Mouse (Mus musculus) bone marrow macrophage, adult 2 months (primary cell): ENCODE data around the gene Sv2c. TPM values are rescaled to one million over a fixed set of nuclear protein-coding genes. Genes with fewer than 3 reads are reported as not detected.

Source experiments
- H3K27ac ChIP-seq: 2 replicates; pipeline ENCODE4 v1.5.1; 2012; ENCODE audit warnings: low read depth, low read length; ENCODE audit not compliant: insufficient read depth
- H3K4me1 ChIP-seq: 2 replicates; pipeline ENCODE4 v1.6.1; 2012; ENCODE audit warnings: low read length; ENCODE audit not compliant: control insufficient read depth, insufficient read depth
- H3K4me3 ChIP-seq: 2 replicates; pipeline ENCODE4 v1.5.1; 2012; ENCODE audit warnings: mild to moderate bottlenecking, low read length, moderate library complexity; ENCODE audit not compliant: insufficient read depth
- CTCF ChIP-seq: IDR thresholded peaks from 2 replicates; pipeline ENCODE4 v1.5.1; 2012; ENCODE audit warnings: low read depth, mild to moderate bottlenecking, low read length, moderate library complexity
- POLR2A ChIP-seq: IDR thresholded peaks from 2 replicates; pipeline ENCODE4 v1.6.1; 2012; ENCODE audit warnings: mild to moderate bottlenecking, low read depth, low read length, borderline replicate concordance
- polyA plus RNA-seq: library from polyadenylated mRNA; stranded (reverse); fragments of >200 nt; gene quantifications from 2 replicates; pipeline ENCODE4 v1.2.4, GENCODE M21; 2012; ENCODE audit not compliant: missing spikeins, insufficient read depth, insufficient read length

Sv2c gene
- polyA plus RNA-seq, 1 experiment, result not detected

DNA sequence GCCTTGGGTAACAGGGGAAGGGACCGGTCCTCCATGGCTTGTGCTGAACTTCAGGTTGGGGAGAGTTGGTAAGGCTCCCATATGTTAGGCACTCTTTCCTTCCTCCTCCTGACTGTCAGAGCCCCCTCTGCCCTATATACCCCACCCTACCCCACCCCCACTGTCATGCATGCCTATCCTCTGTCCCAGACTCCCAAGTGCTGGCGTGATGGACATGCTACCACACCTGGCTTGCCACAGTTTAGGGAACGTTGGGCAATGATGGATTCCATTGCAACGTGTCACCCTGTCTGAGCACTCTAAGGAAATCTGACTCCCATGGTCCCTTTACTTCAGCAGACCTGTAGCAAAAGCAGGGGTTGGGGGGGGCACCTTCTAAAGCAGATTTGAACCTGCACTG is 183.6 kb downstream of the Sv2c start:
- Histone ChIP-seq H3K4me3 (no peak overlapping the region), H3K27ac (0 out of 2 replicates have a peak overlapping the region, but pooled peaks have one; percentile 38), H3K4me1 (peaks cover 17% of the 10 kb centered on the region)
- TF ChIP-seq POLR2A, result no peak
- no peak for TF ChIP-seq CTCF

DNA sequence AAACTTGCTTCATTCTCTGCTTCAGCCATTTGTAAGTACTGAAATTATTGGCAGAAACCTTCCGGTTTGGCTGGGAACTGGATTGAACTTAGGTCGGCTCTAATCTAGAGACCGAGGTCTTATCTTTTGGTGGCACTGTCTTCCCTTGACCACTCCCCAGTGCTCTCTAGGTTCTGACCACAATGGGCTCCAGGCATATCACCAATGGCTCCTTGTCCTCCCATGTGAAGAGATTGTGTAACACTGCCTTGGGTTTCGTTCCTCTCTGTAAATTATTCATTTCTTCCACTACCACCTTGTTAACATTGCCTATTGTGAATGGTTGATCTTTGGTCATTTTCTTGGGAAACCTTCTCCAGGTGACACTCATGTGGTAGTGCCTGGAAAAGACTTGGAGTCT is 184.0 kb downstream of the Sv2c start:
- peaks cover 20% of the 10 kb centered on the region for H3K4me1 ChIP-seq
- no peak overlapping the region for H3K27ac ChIP-seq
- TF ChIP-seq POLR2A, result no peak
- no peak for TF ChIP-seq CTCF
- H3K4me3 ChIP-seq, result no peak overlapping the region

DNA sequence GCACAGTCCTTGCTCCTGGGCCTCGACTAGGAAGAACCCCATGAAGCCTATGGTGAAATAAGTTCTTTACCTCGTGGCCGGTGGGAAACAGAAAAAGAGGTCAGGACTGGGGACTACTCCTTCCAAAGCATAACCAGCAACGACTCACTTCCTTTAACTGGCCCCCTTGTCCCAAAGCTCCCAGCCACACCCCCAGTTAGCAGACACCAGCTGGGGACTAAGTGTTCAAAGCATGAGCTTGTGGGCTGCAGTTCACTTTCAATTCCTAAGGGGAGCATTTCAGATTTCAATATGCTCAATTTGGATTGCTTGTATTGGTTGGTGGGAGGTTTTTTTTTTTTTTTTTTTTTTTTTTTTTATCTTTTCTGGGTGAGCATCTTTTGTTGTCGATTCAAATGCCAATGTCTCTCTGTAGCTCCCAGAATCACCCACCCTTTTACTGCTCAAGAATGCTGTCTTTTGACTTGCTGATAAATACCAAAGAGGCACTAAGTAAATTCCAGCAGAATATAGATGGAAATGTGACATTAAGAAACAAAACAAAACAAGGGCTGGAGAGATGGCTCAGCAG is 186.4 kb downstream of the Sv2c start:
- Histone ChIP-seq H3K27ac (no peak overlapping the region), H3K4me1 (peaks cover 35% of the 10 kb centered on the region), H3K4me3 (no peak overlapping the region)
- TF ChIP-seq CTCF (no peak), POLR2A (no peak)

DNA sequence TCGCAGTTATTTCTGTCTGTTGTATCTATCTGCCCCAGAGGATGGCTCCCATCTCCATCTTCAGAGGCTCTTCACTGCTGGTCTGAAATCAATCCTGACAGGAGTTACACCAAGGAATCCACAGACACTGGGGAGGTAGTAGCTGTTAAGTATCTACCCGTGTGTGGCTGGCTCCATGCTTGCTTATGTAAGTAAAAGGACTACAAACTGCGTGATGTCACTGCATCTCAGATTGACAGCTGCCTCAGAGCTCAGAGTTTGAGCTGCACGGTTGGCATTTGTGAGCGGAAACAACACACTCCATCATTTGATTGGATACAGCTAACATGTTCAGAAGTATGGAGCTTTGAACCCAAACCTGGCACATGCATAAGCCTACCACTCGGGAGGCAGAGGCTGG is 187.8 kb downstream of the Sv2c start:
- H3K4me3 ChIP-seq, result no peak overlapping the region
- TF ChIP-seq CTCF (no peak), POLR2A (no peak)
- H3K4me1 ChIP-seq, result peaks cover 24% of the 10 kb centered on the region
- H3K27ac ChIP-seq, result no peak overlapping the region

DNA sequence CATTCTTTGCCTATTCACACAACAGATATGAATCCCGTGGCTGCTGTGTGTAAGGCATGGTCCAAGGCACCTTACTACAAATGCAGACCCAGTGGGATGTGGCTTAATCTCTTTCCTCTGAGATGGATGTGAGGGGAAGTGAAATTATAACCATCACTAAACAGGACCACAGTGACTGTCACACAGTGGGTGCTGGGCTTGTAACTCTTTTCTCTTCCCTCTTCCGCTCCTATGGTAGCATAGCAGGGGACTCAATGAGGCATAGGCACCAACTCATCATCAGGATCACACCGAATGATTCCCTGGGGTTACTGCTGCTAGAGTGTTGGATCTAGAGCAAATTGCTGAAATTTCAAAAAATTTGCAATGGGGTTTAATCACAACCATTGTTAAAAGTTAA is 188.5 kb downstream of the Sv2c start:
- no peak overlapping the region for H3K4me3 ChIP-seq
- H3K4me1 ChIP-seq, result peaks cover 18% of the 10 kb centered on the region
- no peak for TF ChIP-seq POLR2A
- H3K27ac ChIP-seq, result no peak overlapping the region

DNA sequence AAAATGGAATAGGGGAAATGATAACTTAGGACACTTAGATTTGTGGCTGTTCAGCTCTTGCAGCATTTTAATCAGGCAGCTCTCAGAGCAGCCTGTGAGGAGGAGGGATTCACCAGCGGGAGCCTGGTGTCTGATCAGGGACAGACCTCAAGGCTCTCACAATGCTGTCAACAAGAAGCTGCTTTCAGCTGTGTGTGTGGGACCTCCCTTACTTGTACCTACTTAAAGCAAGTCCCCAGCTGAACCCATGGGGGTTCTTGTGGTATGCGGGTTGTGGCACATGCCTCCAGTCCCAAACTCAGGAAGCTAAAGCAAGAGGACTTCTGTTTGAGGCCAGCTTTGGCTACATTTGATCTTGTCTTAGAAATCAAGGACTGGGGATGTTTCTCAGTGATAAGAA is 189.8 kb downstream of the Sv2c start:
- Histone ChIP-seq H3K27ac (no peak overlapping the region), H3K4me3 (no peak overlapping the region), H3K4me1 (peaks cover 17% of the 10 kb centered on the region)
- TF ChIP-seq CTCF, result no peak
- TF ChIP-seq POLR2A, result no peak

DNA sequence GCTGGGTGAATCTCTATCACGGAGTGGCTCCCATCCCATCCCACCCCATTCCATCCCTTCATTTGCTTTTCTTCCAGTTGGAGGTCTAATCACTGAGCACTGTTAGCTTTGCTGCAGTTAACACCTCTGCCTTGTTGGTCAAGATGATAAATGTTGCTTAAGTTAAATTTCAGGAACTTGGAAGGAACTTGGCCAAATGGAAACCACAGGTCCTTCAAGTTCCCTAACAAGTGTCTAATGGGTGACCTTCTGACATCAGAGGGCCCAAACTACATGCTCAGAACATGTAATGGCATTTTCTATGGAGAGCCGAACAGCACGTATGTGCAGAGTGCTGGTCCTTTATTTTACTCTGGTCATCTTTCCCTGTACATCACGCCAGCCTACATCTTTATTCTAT is 190.5 kb downstream of the Sv2c start:
- TF ChIP-seq POLR2A (no peak), CTCF (no peak)
- no peak overlapping the region for H3K27ac ChIP-seq
- H3K4me3 ChIP-seq, result no peak overlapping the region
- peaks cover 17% of the 10 kb centered on the region for H3K4me1 ChIP-seq

DNA sequence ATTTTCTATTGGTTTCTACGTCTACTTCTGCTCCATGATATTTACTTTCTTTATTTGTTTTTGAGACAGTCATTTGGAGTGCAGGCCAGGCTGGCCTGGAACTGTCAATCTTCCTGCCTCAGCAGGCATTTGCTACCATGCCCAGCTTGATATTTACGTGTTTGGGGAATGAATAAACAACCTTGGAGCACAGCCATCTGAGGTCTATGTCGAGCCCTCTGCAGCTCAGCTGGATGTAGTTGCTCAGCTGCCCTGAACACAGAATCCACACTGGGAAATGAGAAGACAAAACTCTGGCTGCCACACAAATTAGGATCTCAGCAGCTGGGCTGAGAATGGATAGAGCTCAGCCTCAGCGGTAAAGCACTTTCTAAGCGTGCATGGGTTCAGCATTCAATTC is 191.6 kb downstream of the Sv2c start:
- TF ChIP-seq POLR2A (no peak), CTCF (no peak)
- H3K4me3 ChIP-seq, result no peak overlapping the region
- H3K27ac ChIP-seq, result no peak overlapping the region
- peaks cover 17% of the 10 kb centered on the region for H3K4me1 ChIP-seq

DNA sequence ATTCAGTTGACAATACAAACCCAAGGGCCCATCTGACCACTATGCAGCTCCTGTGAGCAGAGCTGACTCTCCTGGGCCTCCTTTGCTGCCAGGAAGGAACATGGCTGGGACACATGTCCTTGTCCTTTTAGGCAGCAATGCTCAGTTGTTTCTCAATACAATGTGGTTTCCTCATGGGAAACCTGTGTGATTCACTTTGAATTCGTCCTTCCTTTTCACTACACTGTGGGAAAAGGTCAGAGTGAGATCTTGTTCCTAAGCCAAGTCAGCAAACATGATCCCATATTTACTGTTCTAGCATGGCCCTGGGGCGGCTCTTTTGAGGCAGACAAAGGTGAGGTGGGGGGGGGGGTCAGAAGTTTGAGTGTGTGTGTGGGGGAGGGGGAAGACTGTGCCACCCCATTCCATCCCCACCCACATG is 208.2 kb downstream of the Sv2c start:
- H3K4me1 ChIP-seq, result peaks cover 4% of the 10 kb centered on the region; the same call in 1 of the 2 replicates
- TF ChIP-seq POLR2A (no peak), CTCF (no peak)
- no peak overlapping the region for H3K27ac ChIP-seq
- no peak overlapping the region for H3K4me3 ChIP-seq

DNA sequence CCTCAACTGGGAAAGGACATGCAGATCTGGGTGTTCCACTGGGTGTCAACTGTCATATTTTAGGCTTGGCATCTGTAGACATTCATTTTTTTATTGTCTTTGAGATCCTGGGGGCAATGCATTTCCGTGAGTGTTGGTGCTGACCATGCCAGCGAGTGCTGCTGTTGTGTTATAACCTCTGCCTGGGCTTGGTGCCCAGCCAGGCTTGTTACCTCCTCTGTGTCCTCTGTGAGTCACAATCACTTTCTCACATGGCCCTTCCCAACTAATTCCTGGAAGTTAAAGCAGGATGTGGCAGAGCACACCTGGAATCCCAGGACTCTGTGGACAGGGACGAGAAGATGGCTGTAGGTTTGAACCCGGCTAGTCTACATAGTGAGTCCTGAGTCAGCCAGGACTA is 209.8 kb downstream of the Sv2c start:
- Histone ChIP-seq H3K4me3 (no peak overlapping the region), H3K27ac (no peak overlapping the region), H3K4me1 (peaks cover 4% of the 10 kb centered on the region; the same call in 1 of the 2 replicates)
- no peak for TF ChIP-seq CTCF
- TF ChIP-seq POLR2A, result no peak
